Mouse (Mus musculus): ENCODE measurements around the gene Eva1b.

GRCm38 (mm10) chr4:126152864-126153263 is 5.3 kb downstream of the Eva1b start:
- no peak for TF ChIP-seq CTCF (IDR thresholded peaks at IDR 0.05; ENCODE audit: borderline replicate concordance, insufficient read depth, low read depth, low read length)
- TF ChIP-seq POLR2A (IDR thresholded peaks at IDR 0.05; ENCODE audit: borderline replicate concordance, insufficient read depth, low read length): no peak

All from cerebellum, adult 2 months (tissue).